Comparison of ENCODE assay signal across 28 mouse cellular contexts in genomic region chr7:71236334-71236733, GRCm38 (mm10).
DNase-seq lines count a peak whose midpoint lies in the region; ATAC-seq lines count a peak whose summit lies in the region.
"Had no signal": no experiment of that assay in that cellular context is flagged by ENCODE, and none has a peak within 500 bp of the region (broad histone marks: within the 10 kb centered on the region; RNA-seq: fewer than 3 reads in every experiment).

No protein-coding gene starts in this region.

- peaks cover 40% of the 10 kb centered on the region for H3K4me1 ChIP-seq in kidney, embryonic 15.5 days
- peaks cover 54% of the 10 kb centered on the region for H3K4me1 ChIP-seq in lung, embryonic 15.5 days
- peaks cover 45% of the 10 kb centered on the region for H3K4me1 ChIP-seq in limb, embryonic 12.5 days (replicated peaks)
- H3K4me1 ChIP-seq: embryonic facial prominence, embryonic 15.5 days; liver, embryonic 15.5 days had no signal

- H3K36me3 ChIP-seq in kidney, embryonic 15.5 days = no peaks in the 10 kb centered on the region
- no peaks in the 10 kb centered on the region for H3K36me3 ChIP-seq in lung, embryonic 15.5 days
- no peaks in the 10 kb centered on the region for H3K36me3 ChIP-seq in limb, embryonic 12.5 days
- H3K36me3 ChIP-seq: embryonic facial prominence, embryonic 10.5 days; embryonic facial prominence, embryonic 15.5 days; liver, embryonic 15.5 days; midbrain, embryonic 13.5 days; neural tube, embryonic 13.5 days had no signal

- DNase-seq in embryo, embryonic 10.5 days (ENCODE audit: low spot score) = peak; percentile 44
- no peak for DNase-seq in embryo, embryonic 9.5 days (ENCODE audit: extremely low spot score)
- DNase-seq in kidney, postnatal 25 days = no peak
- DNase-seq in lung, postnatal 14 days = no peak
- DNase-seq: adrenal gland, postnatal 10 days; cerebellum, adult 11 months; cerebellum, adult 9-10 months; gastrocnemius, postnatal 14 days; heart, postnatal 10 days; kidney, adult 8-10 months; layer of hippocampus, postnatal 36 days; left cerebral cortex, postnatal 4 days; lung, postnatal 4 days; right cerebral cortex, postnatal 4 days; thymus, postnatal 4 days had no signal

- peak overlapping the region; percentile 87 for H3K27ac ChIP-seq in kidney, embryonic 15.5 days
- peak overlapping the region; percentile 69 for H3K27ac ChIP-seq in lung, embryonic 15.5 days
- H3K27ac ChIP-seq in limb, embryonic 12.5 days = no peak overlapping the region
- H3K27ac ChIP-seq: embryonic facial prominence, embryonic 10.5 days; embryonic facial prominence, embryonic 15.5 days; forebrain, embryonic 13.5 days; liver, embryonic 15.5 days; midbrain, embryonic 13.5 days; neural tube, embryonic 13.5 days had no signal

- H3K9me3 ChIP-seq in kidney, embryonic 15.5 days (replicated peaks) = no peaks in the 10 kb centered on the region
- H3K9me3 ChIP-seq in lung, embryonic 15.5 days = no peaks in the 10 kb centered on the region
- no peaks in the 10 kb centered on the region for H3K9me3 ChIP-seq in limb, embryonic 12.5 days
- H3K9me3 ChIP-seq: embryonic facial prominence, embryonic 10.5 days; embryonic facial prominence, embryonic 15.5 days; forebrain, embryonic 13.5 days; liver, embryonic 15.5 days; megakaryocyte, embryonic 14.5 days; midbrain, embryonic 13.5 days; neural tube, embryonic 13.5 days had no signal

- H3K9ac ChIP-seq in kidney, embryonic 15.5 days = no peak overlapping the region
- H3K9ac ChIP-seq in lung, embryonic 15.5 days = no peak overlapping the region
- no peak overlapping the region for H3K9ac ChIP-seq in limb, embryonic 12.5 days (replicated peaks)
- H3K9ac ChIP-seq: embryonic facial prominence, embryonic 15.5 days; forebrain, embryonic 13.5 days; liver, embryonic 15.5 days; midbrain, embryonic 13.5 days; neural tube, embryonic 13.5 days had no signal

- no peak for ATAC-seq in kidney, embryonic 15.5 days (replicated peaks; ENCODE audit: low FRiP score)
- ATAC-seq in lung, embryonic 15.5 days (ENCODE audit: borderline replicate concordance, extremely low read depth, low FRiP score, low TSS enrichment) = peak; percentile 50; the same call in 1 of the 2 replicates
- peak; percentile 26; the same call in 1 of the 2 replicates for ATAC-seq in limb, embryonic 12.5 days (ENCODE audit: insufficient number of reproducible peaks, insufficient read depth, low FRiP score, low TSS enrichment, low read depth)
- ATAC-seq: forebrain, embryonic 13.5 days; hindbrain, embryonic 16.5 days; midbrain, embryonic 13.5 days; Patski had no signal

- no peak overlapping the region for H3K4me2 ChIP-seq in kidney, embryonic 15.5 days
- no peak overlapping the region for H3K4me2 ChIP-seq in lung, embryonic 15.5 days
- H3K4me2 ChIP-seq in limb, embryonic 12.5 days = no peak overlapping the region
- H3K4me2 ChIP-seq: embryonic facial prominence, embryonic 15.5 days; forebrain, embryonic 13.5 days; heart, embryonic 11.5 days; liver, embryonic 15.5 days; midbrain, embryonic 13.5 days; neural tube, embryonic 13.5 days had no signal

- H3K27me3 ChIP-seq in kidney, embryonic 15.5 days = no peaks in the 10 kb centered on the region
- H3K27me3 ChIP-seq in lung, embryonic 15.5 days = no peaks in the 10 kb centered on the region
- H3K27me3 ChIP-seq in limb, embryonic 12.5 days = no peaks in the 10 kb centered on the region
- H3K27me3 ChIP-seq: embryonic facial prominence, embryonic 15.5 days; forebrain, embryonic 13.5 days; liver, embryonic 15.5 days; megakaryocyte, embryonic 14.5 days; midbrain, embryonic 13.5 days; neural tube, embryonic 13.5 days; Patski had no signal

- H3K4me3 ChIP-seq in kidney, embryonic 15.5 days (replicated peaks) = no peak overlapping the region
- no peak overlapping the region for H3K4me3 ChIP-seq in lung, embryonic 15.5 days
- no peak overlapping the region for H3K4me3 ChIP-seq in limb, embryonic 12.5 days (replicated peaks)
- H3K4me3 ChIP-seq: embryonic facial prominence, embryonic 10.5 days; embryonic facial prominence, embryonic 15.5 days; forebrain, embryonic 13.5 days; liver, embryonic 15.5 days; megakaryocyte, embryonic 14.5 days; midbrain, embryonic 13.5 days; neural tube, embryonic 13.5 days had no signal

- WGBS in kidney, embryonic 15.5 days = 64% methylated on average over 1 of the region's 1 CpGs
- 16% methylated on average over 1 of the region's 1 CpGs for WGBS in lung, embryonic 15.5 days
- 16% methylated on average over 1 of the region's 1 CpGs for WGBS in limb, embryonic 12.5 days
